Mouse (Mus musculus): Measurements from ENCODE around the gene Gm20715. TPM values are rescaled to one million over a fixed set of nuclear protein-coding genes. Genes with fewer than 3 reads are reported as not detected.

Gm20715 gene
- not detected in 2 replicates for polyA plus RNA-seq (2015; fragmentation: Nextera tagmentation; extraction: Ambion mirVana)

GRCm38 (mm10) chr7:6410043-6410442 lies at the start of gene Gm20715:
Gene Gm20715 (plus strand): TSS chr7:6410277.

GRCm38 (mm10) chr7:6363047-6363488 lies 47.0 kb upstream of the Gm20715 start, which contains the start of gene Zfp78:
Gene Zfp78 (plus strand): TSS chr7:6363280.

GRCm38 (mm10) chr7:6383044-6383455 lies 27.0 kb upstream of the Gm20715 start, which contains the start of gene Zfp28:
Gene Zfp28 (plus strand): TSS chr7:6383295.

GRCm38 (mm10) chr7:6397996-6398975 lies 11.8 kb upstream of the Gm20715 start, which contains the start of gene Smim17:
Gene Smim17 (plus strand): TSS chr7:6398715.

GRCm38 (mm10) chr7:6438388-6438787 lies 28.3 kb downstream of the Gm20715 start, which contains the start of gene Olfr1344:
Gene Olfr1344 (plus strand): TSS chr7:6438688.

GRCm38 (mm10) chr7:6455868-6456267 lies 45.8 kb downstream of the Gm20715 start, which contains the start of gene Olfr1336:
Gene Olfr1336 (plus strand): TSS chr7:6456168.

GRCm38 (mm10) chr7:6466951-6467350 lies 56.9 kb downstream of the Gm20715 start, which contains the start of gene Olfr1346:
Gene Olfr1346 (plus strand): TSS chr7:6467101.

GRCm38 (mm10) chr7:6486841-6487240 lies 76.8 kb downstream of the Gm20715 start, which contains the start of gene Olfr5:
Gene Olfr5 (minus strand): TSS chr7:6486941.

Other genes starting within 250 kb of the Gm20715 start
- gene Zfp444, start 238.1 kb upstream of the Gm20715 start, polyA plus RNA-seq (2015; fragmentation: Nextera tagmentation; extraction: Ambion mirVana), result 38.5 and 48.4 TPM in 2 replicates
- not detected in 2 replicates for gene Galp, start 213.2 kb upstream of the Gm20715 start, polyA plus RNA-seq (2015; fragmentation: Nextera tagmentation; extraction: Ambion mirVana)
- gene Zscan5b, start 188.0 kb upstream of the Gm20715 start, polyA plus RNA-seq (2015; fragmentation: Nextera tagmentation; extraction: Ambion mirVana), result not detected in 2 replicates
- 0.21 TPM in 1 of 2 replicates, not detected in the other for gene Epp13, start 157.6 kb upstream of the Gm20715 start, polyA plus RNA-seq (2015; fragmentation: Nextera tagmentation; extraction: Ambion mirVana)
- 7.5 and 10.9 TPM in 2 replicates for gene Zfp667, start 123.7 kb upstream of the Gm20715 start, polyA plus RNA-seq (2015; fragmentation: Nextera tagmentation; extraction: Ambion mirVana)
- gene Zfp583, start 79.0 kb upstream of the Gm20715 start, polyA plus RNA-seq (2015; fragmentation: Nextera tagmentation; extraction: Ambion mirVana), result 5.2 and 6.6 TPM in 2 replicates
- gene Gm3854, start 66.5 kb upstream of the Gm20715 start, polyA plus RNA-seq (2015; fragmentation: Nextera tagmentation; extraction: Ambion mirVana), result 1.5 and 2.0 TPM in 2 replicates
- gene Zfp78, start 47.0 kb upstream of the Gm20715 start, polyA plus RNA-seq (2015; fragmentation: Nextera tagmentation; extraction: Ambion mirVana), result 2.1 and 2.7 TPM in 2 replicates
- 6.5 and 6.9 TPM in 2 replicates for gene Zfp28, start 27.0 kb upstream of the Gm20715 start, polyA plus RNA-seq (2015; fragmentation: Nextera tagmentation; extraction: Ambion mirVana)
- gene Smim17, start 11.6 kb upstream of the Gm20715 start, polyA plus RNA-seq (2015; fragmentation: Nextera tagmentation; extraction: Ambion mirVana), result 0.14 and 0.15 TPM in 2 replicates
- gene Olfr1344, start 28.4 kb downstream of the Gm20715 start, polyA plus RNA-seq (2015; fragmentation: Nextera tagmentation; extraction: Ambion mirVana), result 0.08 TPM in 1 of 2 replicates, not detected in the other
- not detected in 2 replicates for gene Olfr1336, start 45.9 kb downstream of the Gm20715 start, polyA plus RNA-seq (2015; fragmentation: Nextera tagmentation; extraction: Ambion mirVana)
- not detected in 2 replicates for gene Olfr1346, start 56.8 kb downstream of the Gm20715 start, polyA plus RNA-seq (2015; fragmentation: Nextera tagmentation; extraction: Ambion mirVana)
- gene Olfr5, start 76.7 kb downstream of the Gm20715 start, polyA plus RNA-seq (2015; fragmentation: Nextera tagmentation; extraction: Ambion mirVana), result not detected in 2 replicates
- gene Olfr1347, start 89.5 kb downstream of the Gm20715 start, polyA plus RNA-seq (2015; fragmentation: Nextera tagmentation; extraction: Ambion mirVana), result not detected in 2 replicates
- not detected in 2 replicates for gene Olfr1348, start 98.5 kb downstream of the Gm20715 start, polyA plus RNA-seq (2015; fragmentation: Nextera tagmentation; extraction: Ambion mirVana)
- not detected in 2 replicates for gene Olfr1349, start 112.7 kb downstream of the Gm20715 start, polyA plus RNA-seq (2015; fragmentation: Nextera tagmentation; extraction: Ambion mirVana)
- gene Olfr1350, start 154.6 kb downstream of the Gm20715 start, polyA plus RNA-seq (2015; fragmentation: Nextera tagmentation; extraction: Ambion mirVana), result not detected in 2 replicates

Measured in adrenal gland, postnatal 0 days (tissue).